Mouse (Mus musculus) hindbrain, embryonic 10.5 days (tissue): ENCODE data around the gene Mlip. TPM values are rescaled to one million over a fixed set of nuclear protein-coding genes. Genes with fewer than 3 reads are reported as not detected.
"Not testable (repeated sequence)": the region's sequence is repeated elsewhere in the genome, so short reads cannot be mapped to it uniquely, and the experiment has no call there.

Source experiments
- DNase-seq: peaks from one replicate; pipeline ENCODE4 v3.0.0-alpha.2; 2017; ENCODE audit warnings: low spot score
- H3K27ac ChIP-seq: fragments of 300-500 bp; sonication (generic); 2 replicates; pipeline ENCODE4 v1.5.1; 2016; ENCODE audit warnings: mild to moderate bottlenecking, moderate library complexity
- H3K27me3 ChIP-seq: fragments of 300-500 bp; sonication (generic); 2 replicates; pipeline ENCODE4 v1.6.1; 2016; ENCODE audit warnings: mild to moderate bottlenecking; ENCODE audit not compliant: poor library complexity, insufficient read depth, severe bottlenecking
- H3K36me3 ChIP-seq: fragments of 300-500 bp; sonication (generic); 2 replicates; pipeline ENCODE4 v1.6.1; 2016; ENCODE audit warnings: mild to moderate bottlenecking, moderate library complexity
- H3K4me1 ChIP-seq: fragments of 300-500 bp; sonication (generic); replicated peaks from 2 replicates; pipeline ENCODE4 v1.6.1; 2016; ENCODE audit warnings: mild to moderate bottlenecking
- H3K4me3 ChIP-seq: fragments of 300-500 bp; sonication (generic); 2 replicates; pipeline ENCODE4 v1.5.1; 2016; ENCODE audit warnings: mild to moderate bottlenecking, moderate library complexity
- H3K9me3 ChIP-seq: fragments of 300-500 bp; sonication (generic); 2 replicates; pipeline ENCODE4 v1.6.1; 2016; ENCODE audit warnings: mild to moderate bottlenecking, moderate library complexity
- WGBS: fragments of 180-500 bp; shearing (Covaris S2); methylation state at CpG from one replicate; pipeline ENCODE4 v1.1.7; 2016; 5-methylcytosine and 5-hydroxymethylcytosine counted together
- polyA plus RNA-seq: library from polyadenylated mRNA; unstranded; fragments of >200 nt; fragmentation: Nextera tagmentation; extraction: Ambion mirVana; gene quantifications from 2 replicates; pipeline ENCODE4 v1.2.1, GENCODE M21; 2016

Mlip gene
- polyA plus RNA-seq, 1 experiment from 2014 or later, result 0.09 TPM

DNA sequence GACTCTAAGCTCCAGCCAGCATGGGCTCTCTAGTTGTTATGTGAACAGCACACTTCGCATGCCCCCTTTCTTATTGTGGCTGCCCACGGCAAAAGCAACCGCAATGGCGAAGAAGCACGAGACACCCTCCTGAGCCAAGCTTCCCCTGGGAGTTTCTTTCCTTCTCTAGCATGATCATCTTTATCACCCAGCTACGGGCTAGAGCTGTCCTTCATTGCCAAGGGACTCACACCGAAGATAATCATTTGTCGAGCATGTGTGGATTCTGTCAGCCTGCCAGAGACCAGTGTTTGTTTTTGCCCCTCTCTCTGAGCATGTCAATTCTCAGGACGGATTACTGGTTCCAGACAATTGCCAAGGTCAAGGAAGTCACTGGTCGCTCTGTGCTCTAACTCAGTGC lies 24.9 kb upstream of the Mlip start:
- H3K27me3 ChIP-seq, result no peaks in the 10 kb centered on the region
- no peak for DNase-seq
- 77% methylated on average over 10 of the region's 10 CpGs for WGBS
- H3K27ac ChIP-seq, result no peak overlapping the region
- H3K4me1 ChIP-seq, result 0 out of 2 replicates have a peak, but pooled peaks cover 2% of the 10 kb centered on the region
- H3K36me3 ChIP-seq, result no peaks in the 10 kb centered on the region
- H3K9me3 ChIP-seq, result no peaks in the 10 kb centered on the region
- no peak overlapping the region for H3K4me3 ChIP-seq

DNA sequence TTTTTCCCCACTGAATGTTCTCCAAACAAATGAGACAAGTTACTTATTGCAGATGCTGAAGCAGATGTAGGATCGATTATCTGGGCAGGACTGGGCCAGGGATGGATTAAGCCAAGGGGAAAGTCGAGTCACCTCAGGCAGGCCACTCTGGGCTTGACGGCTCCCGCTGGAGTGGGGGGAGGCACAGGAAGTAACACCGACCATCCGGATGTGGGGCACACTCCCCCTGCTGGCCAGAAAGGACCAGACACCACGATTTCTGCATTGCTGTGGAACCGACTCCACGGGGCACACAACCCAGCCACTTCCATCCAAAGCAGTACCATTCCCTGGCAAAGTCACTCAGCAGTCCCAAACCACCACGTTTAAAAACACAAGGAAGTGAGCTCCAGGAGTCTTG lies 24.3 kb upstream of the Mlip start:
- DNase-seq, result no peak
- 0 out of 2 replicates have a peak, but pooled peaks cover 2% of the 10 kb centered on the region for H3K4me1 ChIP-seq
- no peaks in the 10 kb centered on the region for H3K27me3 ChIP-seq
- H3K4me3 ChIP-seq, result no peak overlapping the region
- WGBS, result 68% methylated on average over 10 of the region's 10 CpGs
- H3K27ac ChIP-seq, result no peak overlapping the region
- no peaks in the 10 kb centered on the region for H3K36me3 ChIP-seq
- H3K9me3 ChIP-seq, result no peaks in the 10 kb centered on the region

DNA sequence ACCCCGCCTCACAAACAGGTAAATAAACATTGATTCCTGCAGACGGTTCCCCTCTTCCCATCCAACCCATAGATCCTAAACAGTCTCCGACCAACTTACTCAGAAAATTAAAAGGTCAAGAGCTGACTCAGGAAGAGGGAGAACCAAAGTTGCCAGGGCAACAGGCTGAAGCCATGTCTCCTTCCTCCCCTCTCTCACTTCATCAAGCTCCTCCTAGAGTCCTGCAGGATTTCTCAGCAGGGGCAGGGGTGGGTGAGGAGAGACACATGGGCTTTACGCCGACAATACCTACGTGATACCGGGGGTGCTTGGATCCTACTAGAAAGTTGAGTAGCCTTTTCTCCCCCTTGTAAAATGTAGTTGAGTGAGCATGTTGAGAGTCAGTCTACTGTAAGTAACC lies 23.8 kb upstream of the Mlip start:
- Histone ChIP-seq H3K9me3 (no peaks in the 10 kb centered on the region), H3K27ac (no peak overlapping the region), H3K4me1 (0 out of 2 replicates have a peak, but pooled peaks cover 2% of the 10 kb centered on the region), H3K36me3 (no peaks in the 10 kb centered on the region), H3K27me3 (no peaks in the 10 kb centered on the region), H3K4me3 (no peak overlapping the region)
- DNase-seq, result no peak
- 80% methylated on average over 7 of the region's 7 CpGs for WGBS

DNA sequence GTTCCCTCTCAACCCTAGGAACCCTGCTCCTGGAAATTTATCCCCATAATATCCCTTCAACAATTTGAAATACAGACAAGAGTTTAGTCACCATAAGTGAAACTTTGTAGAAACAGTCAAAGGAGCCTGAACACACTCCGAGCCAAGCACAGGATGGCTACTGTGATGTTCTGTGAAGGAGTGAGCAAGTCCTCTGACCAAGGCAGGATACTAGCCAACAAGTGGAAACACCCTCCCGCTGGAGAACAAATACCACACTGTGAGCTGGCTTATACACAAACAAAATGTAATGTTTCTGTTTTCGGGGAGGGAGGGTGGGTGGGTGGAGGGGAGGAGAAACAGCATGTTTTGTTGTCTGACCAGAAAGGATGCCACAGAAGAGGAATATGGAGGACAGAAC lies 17.9 kb upstream of the Mlip start:
- Histone ChIP-seq H3K9me3 (no peaks in the 10 kb centered on the region), H3K27ac (no peak overlapping the region), H3K36me3 (no peaks in the 10 kb centered on the region), H3K4me3 (no peak overlapping the region), H3K27me3 (no peaks in the 10 kb centered on the region), H3K4me1 (no peaks in the 10 kb centered on the region)
- no peak for DNase-seq
- WGBS, result 67% methylated on average over 3 of the region's 3 CpGs

DNA sequence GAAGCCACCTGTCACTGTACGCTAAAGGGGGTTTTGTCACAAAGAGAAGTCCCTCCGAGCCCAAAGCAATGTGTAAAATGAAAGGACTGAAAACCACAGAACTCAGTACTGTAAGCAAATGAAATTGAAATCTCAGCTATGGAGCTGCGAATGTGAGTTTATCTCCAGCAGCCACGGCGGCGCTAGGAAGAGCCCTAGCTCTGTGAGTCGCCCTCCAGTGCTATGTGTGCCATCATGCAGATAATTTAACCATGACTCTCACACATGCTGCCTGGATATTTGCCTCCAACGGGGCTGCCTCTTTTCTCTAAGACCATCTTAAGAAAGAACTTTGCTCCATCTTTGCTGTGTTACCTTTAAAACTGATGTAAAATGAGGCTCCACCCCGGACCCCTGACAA lies 16.5 kb upstream of the Mlip start:
- DNase-seq, result no peak
- no peaks in the 10 kb centered on the region for H3K36me3 ChIP-seq
- 86% methylated on average over 9 of the region's 9 CpGs for WGBS
- H3K4me3 ChIP-seq, result no peak overlapping the region
- no peaks in the 10 kb centered on the region for H3K27me3 ChIP-seq
- no peaks in the 10 kb centered on the region for H3K9me3 ChIP-seq
- H3K27ac ChIP-seq, result no peak overlapping the region
- no peaks in the 10 kb centered on the region for H3K4me1 ChIP-seq

DNA sequence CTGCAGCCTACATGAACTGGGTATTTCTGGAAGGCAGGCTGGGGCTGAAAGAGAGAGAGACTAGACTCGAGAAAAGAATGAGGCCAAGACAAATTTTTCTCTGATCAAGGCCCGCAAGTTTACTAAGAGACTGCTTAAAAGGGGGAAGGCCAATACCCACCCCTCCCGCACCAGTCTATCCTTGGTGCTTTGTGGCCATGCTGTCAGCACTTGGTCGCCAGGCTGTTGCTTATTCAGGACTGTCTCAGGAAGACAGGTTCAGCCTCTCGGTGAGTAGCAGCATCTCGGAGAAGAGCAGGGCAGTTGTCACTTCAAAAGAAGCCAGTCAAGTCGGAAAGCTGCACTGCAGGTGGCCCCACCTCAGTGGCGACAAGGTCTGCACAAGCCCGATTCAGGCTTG lies 11.9 kb upstream of the Mlip start:
- not testable (repeated sequence) for H3K27ac ChIP-seq, H3K4me3 ChIP-seq, H3K36me3 ChIP-seq, H3K4me1 ChIP-seq, H3K27me3 ChIP-seq, DNase-seq, H3K9me3 ChIP-seq
- 60% methylated on average over 9 of the region's 9 CpGs for WGBS

DNA sequence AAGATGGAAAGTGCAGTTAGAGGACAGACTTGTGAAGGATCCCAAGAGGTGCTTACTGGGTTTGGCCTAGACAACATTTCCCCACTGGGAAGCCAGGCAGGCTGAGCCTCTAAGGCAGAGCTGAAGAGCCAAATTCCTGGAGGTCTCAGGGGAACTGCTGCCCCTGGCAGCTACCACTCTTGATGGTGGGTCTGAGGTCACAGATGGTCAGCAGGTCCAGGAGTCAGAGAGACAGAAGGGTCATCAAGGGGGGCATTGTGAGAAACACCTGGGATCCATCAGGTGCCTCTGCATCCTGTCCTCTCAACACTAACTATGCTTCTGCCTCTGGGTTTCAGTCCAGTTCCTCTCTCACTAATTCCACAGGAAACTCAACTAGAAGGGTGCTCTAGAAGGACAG lies 10.1 kb upstream of the Mlip start:
- Histone ChIP-seq H3K4me3 (no peak overlapping the region), H3K4me1 (no peaks in the 10 kb centered on the region), H3K27ac (no peak overlapping the region), H3K36me3 (no peaks in the 10 kb centered on the region), H3K27me3 (no peaks in the 10 kb centered on the region), H3K9me3 (no peaks in the 10 kb centered on the region)
- DNase-seq, result no peak

DNA sequence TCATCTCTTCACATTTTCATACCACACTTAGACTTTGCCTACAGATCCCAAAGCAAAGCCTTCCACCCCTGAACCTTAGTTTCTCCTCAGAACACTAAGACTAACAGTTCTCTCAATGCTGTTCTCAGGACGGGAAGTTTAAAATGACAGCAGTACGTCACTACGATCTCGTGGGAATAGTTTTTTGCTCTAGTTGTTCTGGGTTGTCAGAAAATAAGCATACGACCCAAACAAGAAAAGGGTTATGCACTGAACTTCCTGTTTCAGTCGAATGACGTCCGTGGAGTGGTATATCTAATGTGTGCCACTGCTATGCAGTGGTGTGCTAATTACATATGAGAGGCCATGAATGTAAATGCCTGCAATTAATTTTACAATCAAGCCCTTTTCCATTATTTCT lies 7.9 kb upstream of the Mlip start:
- no peaks in the 10 kb centered on the region for H3K4me1 ChIP-seq
- H3K36me3 ChIP-seq, result no peaks in the 10 kb centered on the region
- DNase-seq, result no peak
- WGBS, result 84% methylated on average over 8 of the region's 8 CpGs
- no peaks in the 10 kb centered on the region for H3K9me3 ChIP-seq
- H3K4me3 ChIP-seq, result no peak overlapping the region
- H3K27me3 ChIP-seq, result no peaks in the 10 kb centered on the region
- no peak overlapping the region for H3K27ac ChIP-seq

DNA sequence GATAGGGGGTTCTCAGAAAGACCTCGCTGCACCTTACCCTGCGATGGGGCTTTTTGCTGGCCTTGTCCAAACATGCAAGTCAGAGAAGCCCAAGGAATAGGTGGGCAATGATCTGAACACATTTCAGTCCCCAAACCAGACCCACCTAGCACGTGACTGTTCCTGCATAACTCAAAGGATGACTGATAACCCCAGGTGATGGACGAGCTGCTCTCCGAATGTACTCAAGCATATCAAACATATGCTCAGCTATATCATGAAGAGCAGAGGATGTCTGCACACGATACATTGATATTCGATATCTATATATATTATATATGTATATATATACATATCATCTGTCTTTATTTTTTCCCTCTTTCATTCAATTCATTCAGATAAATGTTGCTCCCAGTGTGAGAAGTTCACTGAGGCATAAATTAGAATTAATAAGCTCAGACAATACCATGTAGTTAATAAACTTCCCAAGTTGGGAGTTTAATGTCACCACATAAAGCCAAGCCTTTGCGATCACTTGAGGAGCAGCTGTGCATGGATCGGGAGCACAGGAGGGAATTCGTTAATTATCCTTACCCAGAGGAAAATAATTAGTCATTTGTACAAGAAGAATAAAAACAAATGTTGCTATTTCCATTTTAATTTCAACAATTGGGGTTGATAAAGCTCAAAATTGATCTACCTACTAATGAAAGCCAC lies 6.7 kb upstream of the Mlip start:
- H3K4me1 ChIP-seq, result no peaks in the 10 kb centered on the region
- no peak overlapping the region for H3K4me3 ChIP-seq
- no peaks in the 10 kb centered on the region for H3K36me3 ChIP-seq
- no peaks in the 10 kb centered on the region for H3K9me3 ChIP-seq
- no peak overlapping the region for H3K27ac ChIP-seq
- 89% methylated on average over 10 of the region's 10 CpGs for WGBS
- H3K27me3 ChIP-seq, result no peaks in the 10 kb centered on the region
- no peak for DNase-seq

DNA sequence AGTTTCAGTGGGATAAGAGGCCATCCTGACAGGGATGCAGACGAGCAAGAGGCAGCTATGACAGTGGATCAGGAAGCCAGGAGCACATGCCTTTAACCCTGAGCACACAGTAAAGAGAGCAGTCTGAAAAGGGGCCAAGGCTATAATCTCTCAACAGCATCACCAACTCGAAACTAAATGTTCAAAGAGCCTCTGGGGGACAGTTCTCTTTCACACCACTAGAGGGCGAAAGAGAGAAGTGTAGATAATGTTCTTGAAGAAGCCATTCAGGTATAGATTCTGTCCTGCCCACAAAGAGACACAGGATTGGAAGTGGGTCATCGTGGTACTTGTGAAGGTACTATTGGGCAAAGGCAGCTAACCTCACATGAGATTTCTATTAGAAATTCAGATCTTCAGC lies 1.2 kb upstream of the Mlip start:
- Histone ChIP-seq H3K4me3 (no peak overlapping the region), H3K36me3 (no peaks in the 10 kb centered on the region), H3K9me3 (no peaks in the 10 kb centered on the region), H3K27me3 (no peaks in the 10 kb centered on the region), H3K27ac (no peak overlapping the region), H3K4me1 (no peaks in the 10 kb centered on the region)
- no peak for DNase-seq
- WGBS, result 75% methylated on average over 4 of the region's 4 CpGs

DNA sequence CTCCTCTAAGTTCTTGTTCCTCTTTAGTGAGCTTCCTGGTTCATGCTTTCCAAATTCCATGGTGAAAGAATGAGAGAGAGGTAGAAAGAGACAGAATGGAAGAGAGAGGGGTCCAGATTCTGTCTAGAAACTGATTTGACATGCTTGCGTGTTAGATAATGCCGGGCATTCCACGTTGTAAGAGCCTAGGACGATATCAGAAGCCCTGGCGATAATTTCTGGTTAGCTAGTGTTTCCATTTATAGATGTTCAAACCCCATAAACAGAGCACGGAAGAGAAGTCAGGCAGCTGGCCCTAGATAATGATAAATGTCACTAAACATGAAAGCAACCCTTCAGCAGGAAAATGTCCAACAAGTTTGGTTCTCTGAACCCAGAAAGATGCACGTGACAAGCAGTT lies 5.1 kb downstream of the Mlip start:
- Histone ChIP-seq H3K9me3 (no peaks in the 10 kb centered on the region), H3K4me3 (no peak overlapping the region), H3K27me3 (no peaks in the 10 kb centered on the region), H3K27ac (no peak overlapping the region), H3K4me1 (no peaks in the 10 kb centered on the region), H3K36me3 (no peaks in the 10 kb centered on the region)
- 92% methylated on average over 7 of the region's 7 CpGs for WGBS
- DNase-seq, result no peak

DNA sequence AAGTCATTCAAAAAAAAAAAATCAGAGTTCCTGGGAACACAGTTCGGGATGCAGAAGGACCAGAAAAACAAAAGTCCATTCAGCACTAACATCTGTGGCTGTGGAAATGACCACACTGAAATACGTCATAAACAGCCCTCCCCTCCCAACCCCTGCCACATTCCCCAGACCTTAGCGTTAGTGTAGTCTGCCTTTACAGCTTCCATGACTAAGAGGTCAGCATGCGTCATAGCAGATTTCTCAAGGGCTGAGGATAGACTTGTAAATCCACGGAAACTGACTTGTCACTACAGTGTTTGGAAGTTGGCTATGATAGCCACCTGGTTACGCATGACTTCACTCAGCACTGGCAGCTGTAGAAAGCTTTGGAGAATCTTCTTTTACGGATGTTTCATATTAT lies 8.5 kb downstream of the Mlip start:
- no peak overlapping the region for H3K4me3 ChIP-seq
- 80% methylated on average over 7 of the region's 7 CpGs for WGBS

DNA sequence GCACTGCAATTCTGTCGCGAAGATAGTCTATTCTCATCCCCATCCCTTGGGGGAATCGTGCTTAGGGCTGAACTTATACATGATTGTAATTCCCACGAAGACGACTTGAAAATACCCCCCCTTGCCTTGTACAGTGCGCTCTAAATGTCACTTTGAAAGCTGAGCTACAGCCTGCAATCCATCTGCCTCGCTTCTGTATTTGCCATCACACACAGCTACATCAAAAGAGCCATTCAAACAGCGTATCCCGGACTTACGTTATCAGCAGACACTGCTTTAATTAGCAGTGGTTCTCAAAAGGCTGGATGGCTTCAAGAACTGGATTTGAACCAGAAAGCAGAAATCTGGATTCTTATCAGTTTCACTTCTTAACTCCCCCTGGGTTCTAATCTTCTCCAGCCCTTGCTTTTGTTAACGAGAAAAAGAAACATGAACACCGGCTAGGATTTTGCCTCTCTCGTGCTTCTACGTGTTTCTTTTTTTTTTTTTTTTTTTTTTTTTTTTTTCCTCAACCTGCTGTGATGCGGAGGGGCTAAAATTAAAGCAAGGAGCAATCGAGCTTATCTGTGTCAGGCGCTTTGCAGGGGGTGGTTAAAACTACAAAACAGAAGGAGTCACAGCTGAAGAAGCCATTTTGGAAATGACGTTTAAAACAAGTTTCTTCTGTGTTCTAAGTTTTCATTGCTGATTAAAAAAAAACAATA lies 12.5 kb downstream of the Mlip start:
- no peak overlapping the region for H3K27ac ChIP-seq
- no peaks in the 10 kb centered on the region for H3K36me3 ChIP-seq
- H3K27me3 ChIP-seq, result no peaks in the 10 kb centered on the region
- H3K9me3 ChIP-seq, result no peaks in the 10 kb centered on the region
- 51% methylated on average over 18 of the region's 18 CpGs for WGBS
- H3K4me3 ChIP-seq, result no peak overlapping the region
- DNase-seq, result no peak
- no peaks in the 10 kb centered on the region for H3K4me1 ChIP-seq

More for the DNA sequence above, 8.5 kb downstream of the Mlip start:
- no peak for DNase-seq
- H3K4me1 ChIP-seq, result no peaks in the 10 kb centered on the region
- H3K27me3 ChIP-seq, result no peaks in the 10 kb centered on the region
- H3K36me3 ChIP-seq, result no peaks in the 10 kb centered on the region
- no peak overlapping the region for H3K27ac ChIP-seq
- H3K9me3 ChIP-seq, result no peaks in the 10 kb centered on the region
